ENCODE assay signal across 10 mouse cellular contexts in the genomic region with DNA sequence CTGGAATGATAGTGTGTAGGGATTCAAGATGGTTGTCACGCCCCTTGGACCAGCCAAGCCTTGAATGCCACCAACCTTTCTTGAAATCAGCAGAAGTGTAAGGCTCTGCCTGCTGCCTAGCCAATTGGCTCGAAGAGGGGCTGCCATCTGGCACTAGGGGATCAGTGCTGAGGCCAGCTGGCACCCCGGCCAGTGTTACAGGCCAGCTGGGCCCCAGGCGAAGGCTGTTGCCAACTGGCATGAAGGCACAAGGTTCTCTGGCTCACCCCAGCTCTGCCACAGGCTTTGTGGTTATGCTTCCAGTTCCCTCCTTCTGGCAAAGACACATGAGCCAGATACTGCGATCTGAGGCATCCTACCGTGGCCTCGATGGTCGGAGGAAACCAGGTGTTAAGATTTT. TPM values are rescaled to one million over a fixed set of nuclear protein-coding genes. Genes with fewer than 3 reads are reported as not detected.
DNase-seq lines count a peak whose midpoint lies in the region; ATAC-seq lines count a peak whose summit lies in the region.
"Had no signal": no experiment of that assay in that cellular context is flagged by ENCODE, and none has a peak within 500 bp of the region (broad histone marks: within the 10 kb centered on the region; RNA-seq: fewer than 3 reads in every experiment).

No protein-coding gene starts in this region.

- H3K27ac ChIP-seq in hindbrain, embryonic 15.5 days (replicated peaks): no peak overlapping the region
- H3K27ac ChIP-seq in hindbrain, embryonic 12.5 days: no peak overlapping the region
- H3K27ac ChIP-seq in intestine, embryonic 15.5 days: no peak overlapping the region
- H3K27ac ChIP-seq: embryonic facial prominence, embryonic 12.5 days; liver, embryonic 14.5 days had no signal

- no peak overlapping the region for H3K9ac ChIP-seq in hindbrain, embryonic 15.5 days
- no peak overlapping the region for H3K9ac ChIP-seq in hindbrain, embryonic 12.5 days
- no peak overlapping the region for H3K9ac ChIP-seq in intestine, embryonic 15.5 days
- H3K9ac ChIP-seq: embryonic facial prominence, embryonic 12.5 days; liver, embryonic 14.5 days had no signal

- peaks cover 11% of the 10 kb centered on the region for H3K27me3 ChIP-seq in hindbrain, embryonic 15.5 days
- H3K27me3 ChIP-seq in hindbrain, embryonic 12.5 days: peaks cover 6% of the 10 kb centered on the region; the same call in 1 of the 2 replicates
- no peaks in the 10 kb centered on the region for H3K27me3 ChIP-seq in intestine, embryonic 15.5 days (replicated peaks)

- H3K36me3 ChIP-seq in hindbrain, embryonic 15.5 days: no peaks in the 10 kb centered on the region
- H3K36me3 ChIP-seq in hindbrain, embryonic 12.5 days: no peaks in the 10 kb centered on the region
- H3K36me3 ChIP-seq in intestine, embryonic 15.5 days: no peaks in the 10 kb centered on the region
- H3K36me3 ChIP-seq: embryonic facial prominence, embryonic 12.5 days had no signal

- H3K4me2 ChIP-seq in hindbrain, embryonic 15.5 days: no peak overlapping the region
- no peak overlapping the region for H3K4me2 ChIP-seq in hindbrain, embryonic 12.5 days (replicated peaks)
- H3K4me2 ChIP-seq in intestine, embryonic 15.5 days (replicated peaks): no peak overlapping the region
- H3K4me2 ChIP-seq: embryonic facial prominence, embryonic 12.5 days had no signal

- H3K4me3 ChIP-seq in hindbrain, embryonic 15.5 days: no peak overlapping the region
- no peak overlapping the region for H3K4me3 ChIP-seq in hindbrain, embryonic 12.5 days
- no peak overlapping the region for H3K4me3 ChIP-seq in intestine, embryonic 15.5 days (replicated peaks)
- H3K4me3 ChIP-seq: embryonic facial prominence, embryonic 12.5 days had no signal

- DNase-seq in brain, embryonic 18.5 days (ENCODE audit: low read depth, low spot score): peak; percentile 68
- peak; percentile 65 to 84 for DNase-seq in gastrocnemius, adult 8-10 months (ENCODE audit: low spot score in 2 of 2)
- DNase-seq in layer of hippocampus, postnatal 25 days (ENCODE audit: extremely low spot score in 1 of 2, low spot score in 1 of 2): peak; percentile 63 to 64
- DNase-seq in right cerebral cortex, postnatal 14 days: peak; percentile 58
- no peak for DNase-seq in lung, postnatal 4 days

- ATAC-seq in hindbrain, embryonic 15.5 days (ENCODE audit: low FRiP score, low read depth): peak; percentile 84
- no peak for ATAC-seq in hindbrain, embryonic 12.5 days (ENCODE audit: low FRiP score)
- ATAC-seq in intestine, embryonic 15.5 days: no peak

- 45% methylated on average over 8 of the region's 8 CpGs for WGBS in hindbrain, embryonic 15.5 days
- 79% methylated on average over 8 of the region's 8 CpGs for WGBS in hindbrain, embryonic 12.5 days
- WGBS in intestine, embryonic 15.5 days: 88% methylated on average over 8 of the region's 8 CpGs

- H3K9me3 ChIP-seq in hindbrain, embryonic 15.5 days: no peaks in the 10 kb centered on the region
- no peaks in the 10 kb centered on the region for H3K9me3 ChIP-seq in hindbrain, embryonic 12.5 days (replicated peaks)
- H3K9me3 ChIP-seq in intestine, embryonic 15.5 days: no peaks in the 10 kb centered on the region
- H3K9me3 ChIP-seq: embryonic facial prominence, embryonic 12.5 days had no signal

- H3K4me1 ChIP-seq in hindbrain, embryonic 15.5 days (replicated peaks): peaks cover 11% of the 10 kb centered on the region
- peaks cover 8% of the 10 kb centered on the region for H3K4me1 ChIP-seq in hindbrain, embryonic 12.5 days
- no peaks in the 10 kb centered on the region for H3K4me1 ChIP-seq in intestine, embryonic 15.5 days (replicated peaks)
- H3K4me1 ChIP-seq: embryonic facial prominence, embryonic 12.5 days had no signal

RNA-seq across cellular contexts. Expression of a gene that starts 24.5 kb away (rescaled TPM):
- polyA plus RNA-seq in hindbrain, embryonic 15.5 days (2015; fragmentation: Nextera tagmentation; extraction: Ambion mirVana): not detected in 2 replicates
- not detected in 2 replicates for polyA plus RNA-seq in hindbrain, embryonic 12.5 days (2016; fragmentation: Nextera tagmentation; extraction: Ambion mirVana)
- not detected for total RNA-seq in gastrocnemius, adult 8-10 months (2022)
- total RNA-seq in layer of hippocampus, postnatal 25 days (2021): 10 to 100 TPM; 20.0 to 22.9 TPM
- not detected in 2 replicates for polyA plus RNA-seq in intestine, embryonic 15.5 days (2015; fragmentation: Nextera tagmentation; extraction: Ambion mirVana)
- polyA plus RNA-seq: embryonic facial prominence, embryonic 12.5 days; liver, embryonic 14.5 days had no signal

Comparison
In these comparisons a context has a peak if more than half of its experiments do, and no peak if none do; other contexts are left out.
1. DNase-seq: peak in brain, embryonic 18.5 days (single experiment), gastrocnemius, adult 8-10 months (2 of 2), layer of hippocampus, postnatal 25 days (2 of 2) and right cerebral cortex, postnatal 14 days (single experiment); none in lung, postnatal 4 days (0 of 2).